ENCODE assay signal across 8 mouse cellular contexts in the genomic region with DNA sequence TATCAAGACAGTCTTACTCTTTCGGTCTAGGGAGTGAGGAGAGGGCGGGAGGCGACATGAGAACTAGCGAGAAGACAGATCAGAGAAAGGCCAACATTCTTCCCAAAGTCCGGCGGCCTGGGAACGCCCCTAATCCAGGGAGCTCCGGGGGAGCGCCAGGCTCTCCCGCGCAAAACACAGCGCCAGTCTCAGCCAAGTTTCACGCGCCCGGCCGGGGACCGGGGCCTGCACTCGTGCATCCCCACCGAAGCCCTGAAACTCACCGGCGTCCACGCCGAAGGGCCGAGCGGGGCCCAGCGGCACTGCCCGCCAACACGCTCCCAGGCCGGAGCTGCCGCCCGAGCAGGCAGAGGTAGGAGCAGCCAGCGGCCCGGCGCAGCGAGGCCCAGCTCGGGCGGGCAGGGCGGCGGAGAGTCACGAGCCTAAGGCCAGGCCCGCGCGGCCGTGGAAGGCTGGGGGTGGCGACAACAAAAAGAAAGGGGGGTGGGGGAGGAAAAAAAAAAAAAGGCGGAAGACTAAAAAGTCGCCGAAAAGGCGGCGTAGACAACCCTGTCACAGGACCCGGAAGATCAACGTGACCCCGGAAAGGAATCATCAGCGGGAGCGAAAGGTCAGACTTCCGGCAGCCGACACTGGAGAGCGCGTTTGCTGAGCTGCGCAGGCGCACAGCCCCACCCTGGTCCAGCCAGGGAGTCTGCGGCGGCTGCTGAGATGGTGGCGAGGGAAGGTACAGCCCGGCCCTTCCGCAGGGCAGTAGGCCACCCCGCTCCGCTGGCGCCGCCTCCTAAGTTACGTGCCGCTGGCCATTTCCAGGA. TPM values are rescaled to one million over a fixed set of nuclear protein-coding genes. Genes with fewer than 3 reads are reported as not detected.
DNase-seq lines count a peak whose midpoint lies in the region; ATAC-seq lines count a peak whose summit lies in the region.

Gene Tent2 (minus strand): TSS at position 555 of the 815 bp plus-strand sequence.

- H3K27me3 ChIP-seq in hindbrain, embryonic 14.5 days (ENCODE audit: control insufficient read depth, insufficient read depth, low read length) = no peaks in the 10 kb centered on the region

- H3K27ac ChIP-seq in hindbrain, embryonic 14.5 days = peak within 1 kb of the TSS; percentile 95

- ATAC-seq in hindbrain, embryonic 14.5 days (ENCODE audit: low FRiP score) = peak; percentile 99

- peak within 1 kb of the TSS; percentile 86 for H3K4me2 ChIP-seq in hindbrain, embryonic 14.5 days (replicated peaks)

- no peaks in the 10 kb centered on the region for H3K36me3 ChIP-seq in hindbrain, embryonic 14.5 days (replicated peaks; ENCODE audit: control insufficient read depth, insufficient read depth)

- peak; percentile 97 for DNase-seq in R1 (ENCODE audit: low read depth, low spot score)
- peak; percentile 95 to 96 for DNase-seq in cerebellum, postnatal 25 days
- DNase-seq in frontal cortex, postnatal 25 days (ENCODE audit: low spot score in 2 of 2) = peak; percentile 80 to 87
- DNase-seq in hindbrain, embryonic 14.5 days (ENCODE audit: low spot score) = peak; percentile 96
- peak; percentile 93 to 94 for DNase-seq in layer of hippocampus, postnatal 36 days
- peak; percentile 96 for DNase-seq in lung, postnatal 36 days
- peak; percentile 98 for DNase-seq in retina, postnatal 1 day
- DNase-seq in urinary bladder, adult 18-20 months (ENCODE audit: low spot score in 2 of 2) = peak; percentile 69 to 95

- H3K9me3 ChIP-seq in hindbrain, embryonic 14.5 days (ENCODE audit: control insufficient read depth, low read length) = no peaks in the 10 kb centered on the region

- H3K4me3 ChIP-seq in hindbrain, embryonic 14.5 days (replicated peaks; ENCODE audit: low read length) = peak within 1 kb of the TSS; percentile 99

- peaks cover 19% of the 10 kb centered on the region for H3K4me1 ChIP-seq in hindbrain, embryonic 14.5 days (replicated peaks; ENCODE audit: control insufficient read depth, insufficient read depth, low read length)

- WGBS in hindbrain, embryonic 14.5 days = under 1% methylated on average over 72 of the region's 72 CpGs

- peak within 1 kb of the TSS; percentile 97 for H3K9ac ChIP-seq in hindbrain, embryonic 14.5 days

RNA-seq across cellular contexts. Expression of gene Tent2, which starts in this region (rescaled TPM):
- 44.6 and 48.5 TPM in 2 replicates for polyA plus RNA-seq in hindbrain, embryonic 14.5 days (2014; fragmentation: Nextera tagmentation; extraction: Ambion mirVana)
- 10 to 100 TPM; 25.4 to 28.0 TPM for total RNA-seq in layer of hippocampus, postnatal 36 days (2021)

Comparison
In these comparisons a context has a peak if more than half of its experiments do, and no peak if none do; other contexts are left out.
1. Peak in every context shown above with its lines: DNase-seq, ATAC-seq, H3K4me3 ChIP-seq and H3K27ac ChIP-seq.